20 mouse cellular contexts compared by ENCODE assay signal in the genomic region with DNA sequence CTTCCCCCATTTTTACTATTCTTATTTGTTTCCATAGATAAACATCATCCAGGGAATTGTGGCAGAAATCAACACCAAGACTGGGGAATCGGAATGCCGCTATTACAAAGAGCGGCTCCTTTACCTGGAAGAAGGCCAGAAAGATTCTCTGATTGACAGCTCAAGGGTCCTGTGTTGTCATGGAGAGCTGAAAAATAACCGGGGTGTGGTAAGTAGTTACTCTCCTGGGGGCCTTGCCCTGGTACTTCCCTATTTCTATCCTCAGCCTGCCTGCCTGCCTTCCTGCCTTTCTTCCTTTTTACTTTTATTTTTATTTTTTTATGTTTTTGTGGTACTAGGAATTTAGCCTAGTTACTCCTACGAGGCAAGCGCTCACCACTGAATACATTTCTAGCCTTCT. TPM values are rescaled to one million over a fixed set of nuclear protein-coding genes. Genes with fewer than 3 reads are reported as not detected.
DNase-seq lines count a peak whose midpoint lies in the region; ATAC-seq lines count a peak whose summit lies in the region.
"Had no signal": no experiment of that assay in that cellular context is flagged by ENCODE, and none has a peak within 500 bp of the region (broad histone marks: within the 10 kb centered on the region; RNA-seq: fewer than 3 reads in every experiment).

No protein-coding gene starts in this region.

- no peaks in the 10 kb centered on the region for H3K9me3 ChIP-seq in midbrain, embryonic 11.5 days (ENCODE audit: control insufficient read depth, low read length)
- no peaks in the 10 kb centered on the region for H3K9me3 ChIP-seq in midbrain, embryonic 16.5 days (replicated peaks; ENCODE audit: control insufficient read depth, low read length, poor library complexity, severe bottlenecking)
- H3K9me3 ChIP-seq: forebrain, embryonic 13.5 days; heart, embryonic 12.5 days; limb, embryonic 15.5 days; stomach, embryonic 15.5 days had no signal

- no peak overlapping the region for H3K9ac ChIP-seq in midbrain, embryonic 11.5 days (ENCODE audit: low read length)
- no peak overlapping the region for H3K9ac ChIP-seq in midbrain, embryonic 16.5 days (ENCODE audit: low read depth, low read length)
- H3K9ac ChIP-seq: forebrain, embryonic 13.5 days; heart, embryonic 12.5 days; limb, embryonic 15.5 days; stomach, embryonic 15.5 days had no signal

- H3K4me2 ChIP-seq in midbrain, embryonic 11.5 days = no peak overlapping the region
- no peak overlapping the region for H3K4me2 ChIP-seq in midbrain, embryonic 16.5 days (ENCODE audit: low read length)
- H3K4me2 ChIP-seq: forebrain, embryonic 13.5 days; heart, embryonic 12.5 days; limb, embryonic 15.5 days; stomach, embryonic 15.5 days had no signal

- H3K27me3 ChIP-seq in midbrain, embryonic 11.5 days (ENCODE audit: control insufficient read depth, insufficient read depth, low read length) = no peaks in the 10 kb centered on the region
- H3K27me3 ChIP-seq in midbrain, embryonic 16.5 days (ENCODE audit: control insufficient read depth, insufficient read depth, low read depth, low read length) = no peaks in the 10 kb centered on the region
- H3K27me3 ChIP-seq: forebrain, embryonic 13.5 days; heart, embryonic 12.5 days; limb, embryonic 15.5 days; stomach, embryonic 15.5 days had no signal

- peak; percentile 17 for DNase-seq in adrenal gland, postnatal 14 days
- DNase-seq in adrenal gland, postnatal 4 days (ENCODE audit: low spot score in 2 of 2) = no peak
- peak; percentile 57 for DNase-seq in midbrain, embryonic 11.5 days (ENCODE audit: low spot score, missing footprints)
- no peak for DNase-seq in ovary, adult 18-20 months (ENCODE audit: low spot score)
- no peak for DNase-seq in urinary bladder, postnatal 10 days (ENCODE audit: low spot score)
- DNase-seq: adrenal gland, postnatal 10 days; cerebellum, postnatal 14 days; gastrocnemius, postnatal 25 days; kidney, adult 18-20 months; kidney, postnatal 4 days; lung, postnatal 14 days; thymus, adult 2 months had no signal

- ATAC-seq in midbrain, embryonic 11.5 days (ENCODE audit: low FRiP score) = no peak
- ATAC-seq in midbrain, embryonic 16.5 days = no peak
- peak; percentile 96 for ATAC-seq in common myeloid progenitor, adult 5-6 weeks (replicated peaks; ENCODE audit: low read depth, poor library complexity, severe bottlenecking)
- peak; percentile 59; the same call in 1 of the 2 replicates for ATAC-seq in neutrophil, adult 5-6 weeks (ENCODE audit: extremely low read depth, insufficient number of reproducible peaks, low FRiP score, poor library complexity, severe bottlenecking)
- ATAC-seq: forebrain, embryonic 13.5 days; hindbrain, embryonic 16.5 days had no signal

- no peaks in the 10 kb centered on the region for H3K36me3 ChIP-seq in midbrain, embryonic 11.5 days (ENCODE audit: control insufficient read depth, insufficient read depth, low read length)
- no peaks in the 10 kb centered on the region for H3K36me3 ChIP-seq in midbrain, embryonic 16.5 days (ENCODE audit: control insufficient read depth, insufficient read depth, low read length)

- 91% methylated on average over 6 of the region's 6 CpGs for whole genome bisulfite sequencing in midbrain, embryonic 11.5 days
- WGBS in midbrain, embryonic 16.5 days = 77% methylated on average over 6 of the region's 6 CpGs

- no peak overlapping the region for H3K4me3 ChIP-seq in midbrain, embryonic 11.5 days (ENCODE audit: low read depth, low read length)
- no peak overlapping the region for H3K4me3 ChIP-seq in midbrain, embryonic 16.5 days (ENCODE audit: low read depth, low read length)
- H3K4me3 ChIP-seq: forebrain, embryonic 13.5 days; heart, embryonic 12.5 days; limb, embryonic 15.5 days; stomach, embryonic 15.5 days had no signal

- H3K27ac ChIP-seq in midbrain, embryonic 11.5 days (ENCODE audit: low read depth, low read length) = no peak overlapping the region
- H3K27ac ChIP-seq in midbrain, embryonic 16.5 days (ENCODE audit: low read length) = no peak overlapping the region
- H3K27ac ChIP-seq: forebrain, embryonic 13.5 days; limb, embryonic 15.5 days; stomach, embryonic 15.5 days had no signal

- no peaks in the 10 kb centered on the region for H3K4me1 ChIP-seq in midbrain, embryonic 11.5 days (ENCODE audit: control insufficient read depth, insufficient read depth, low read length)
- no peaks in the 10 kb centered on the region for H3K4me1 ChIP-seq in midbrain, embryonic 16.5 days (ENCODE audit: control insufficient read depth, insufficient read depth, low read length)
- H3K4me1 ChIP-seq: forebrain, embryonic 13.5 days; limb, embryonic 15.5 days had no signal

RNA-seq across cellular contexts. Expression of a gene that starts 31.1 kb away (rescaled TPM):
- 20.7 and 24.8 TPM in 2 replicates for total RNA-seq in adrenal gland, postnatal 14 days (2021)
- 10 to 100 TPM; 22.3 to 24.6 TPM for total RNA-seq in adrenal gland, postnatal 4 days (2021)
- 10.5 and 13.8 TPM in 2 replicates for polyA plus RNA-seq in midbrain, embryonic 11.5 days (2014; fragmentation: Nextera tagmentation; extraction: Ambion mirVana)
- polyA plus RNA-seq in midbrain, embryonic 16.5 days (2015; fragmentation: Nextera tagmentation; extraction: Ambion mirVana) = 15.0 and 18.1 TPM in 2 replicates
- 36.1 and 37.9 TPM in 2 replicates for total RNA-seq in common myeloid progenitor, adult 5-6 weeks (2017)
- total RNA-seq in neutrophil, adult 5-6 weeks (2017) = 89.9 and 91.2 TPM in 2 replicates

Comparison
In these comparisons a context has a peak if more than half of its experiments do, and no peak if none do; other contexts are left out.
1. DNase-seq: peak in adrenal gland, postnatal 14 days (single experiment) and midbrain, embryonic 11.5 days (single experiment); none in adrenal gland, postnatal 4 days (0 of 2), ovary, adult 18-20 months (single experiment) and urinary bladder, postnatal 10 days (single experiment).
2. ATAC-seq: peak in common myeloid progenitor, adult 5-6 weeks (single experiment) and neutrophil, adult 5-6 weeks (single experiment); none in midbrain, embryonic 11.5 days (single experiment) and midbrain, embryonic 16.5 days (single experiment).